Mouse (Mus musculus): Measurements from ENCODE around the gene Gucd1. TPM values are rescaled to one million over a fixed set of nuclear protein-coding genes. Genes with fewer than 3 reads are reported as not detected.

Gucd1 gene
- polyA plus RNA-seq, 1 experiment from 2014 or later, result 31.4 TPM

GRCm38 (mm10) chr10:75304413-75304812, 213.4 kb downstream of the Gucd1 start:
- no peak for ATAC-seq (replicated peaks; ENCODE audit: insufficient number of reproducible peaks, low FRiP score, low TSS enrichment, low read depth)
- Histone ChIP-seq H3K36me3 (replicated peaks; ENCODE audit: control insufficient read depth, insufficient read depth, low read depth, low read length) (peaks cover 3% of the 10 kb centered on the region), H3K9ac (replicated peaks; ENCODE audit: low read length) (no peak overlapping the region), H3K4me2 (ENCODE audit: low read depth, low read length) (no peak overlapping the region), H3K4me1 (ENCODE audit: control insufficient read depth, insufficient read depth, low read length) (no peaks in the 10 kb centered on the region), H3K9me3 (replicated peaks; ENCODE audit: control insufficient read depth, low read length) (no peaks in the 10 kb centered on the region), H3K4me3 (ENCODE audit: low read depth, low read length) (no peak overlapping the region), H3K27ac (replicated peaks; ENCODE audit: low read depth, low read length) (no peak overlapping the region), H3K27me3 (ENCODE audit: control insufficient read depth, insufficient read depth, low read length) (no peaks in the 10 kb centered on the region)
- no peak for DNase-seq (ENCODE audit: low spot score)
- WGBS, result 76% methylated on average over 6 of the region's 6 CpGs

- H3K4me1 ChIP-seq (ENCODE audit: control insufficient read depth, insufficient read depth, low read length), result no peaks in the 10 kb centered on the region
- H3K27me3 ChIP-seq (ENCODE audit: control insufficient read depth, insufficient read depth, low read length), result no peaks in the 10 kb centered on the region
- no peak overlapping the region for H3K4me2 ChIP-seq (ENCODE audit: low read depth, low read length)
- DNase-seq (ENCODE audit: low spot score) (no peak), ATAC-seq (replicated peaks; ENCODE audit: insufficient number of reproducible peaks, low FRiP score, low TSS enrichment, low read depth) (no peak)
- no peaks in the 10 kb centered on the region for H3K9me3 ChIP-seq (replicated peaks; ENCODE audit: control insufficient read depth, low read length)
- no peak overlapping the region for H3K4me3 ChIP-seq (ENCODE audit: low read depth, low read length)
- H3K36me3 ChIP-seq (replicated peaks; ENCODE audit: control insufficient read depth, insufficient read depth, low read depth, low read length), result peaks cover 3% of the 10 kb centered on the region
- 87% methylated on average over 5 of the region's 5 CpGs for WGBS
- no peak overlapping the region for H3K27ac ChIP-seq (replicated peaks; ENCODE audit: low read depth, low read length)
- H3K9ac ChIP-seq (replicated peaks; ENCODE audit: low read length), result no peak overlapping the region
Measured at GRCm38 (mm10) chr10:75304049-75304405, 213.7 kb downstream of the Gucd1 start.

- no peaks in the 10 kb centered on the region for H3K27me3 ChIP-seq (ENCODE audit: control insufficient read depth, insufficient read depth, low read length)
- H3K27ac ChIP-seq (replicated peaks; ENCODE audit: low read depth, low read length), result no peak overlapping the region
- no peak overlapping the region for H3K4me3 ChIP-seq (ENCODE audit: low read depth, low read length)
- H3K36me3 ChIP-seq (replicated peaks; ENCODE audit: control insufficient read depth, insufficient read depth, low read depth, low read length), result peaks cover 3% of the 10 kb centered on the region
- ATAC-seq (replicated peaks; ENCODE audit: insufficient number of reproducible peaks, low FRiP score, low TSS enrichment, low read depth) (no peak), DNase-seq (ENCODE audit: low spot score) (no peak)
- no peak overlapping the region for H3K4me2 ChIP-seq (ENCODE audit: low read depth, low read length)
- WGBS, result 83% methylated on average over 8 of the region's 8 CpGs
- H3K9me3 ChIP-seq (replicated peaks; ENCODE audit: control insufficient read depth, low read length), result no peaks in the 10 kb centered on the region
- H3K4me1 ChIP-seq (ENCODE audit: control insufficient read depth, insufficient read depth, low read length), result no peaks in the 10 kb centered on the region
- no peak overlapping the region for H3K9ac ChIP-seq (replicated peaks; ENCODE audit: low read length)
Measured at GRCm38 (mm10) chr10:75303324-75304048, 214.3 kb downstream of the Gucd1 start.

GRCm38 (mm10) chr10:75302536-75302935, 215.2 kb downstream of the Gucd1 start:
- Histone ChIP-seq H3K4me1 (ENCODE audit: control insufficient read depth, insufficient read depth, low read length) (no peaks in the 10 kb centered on the region), H3K4me3 (ENCODE audit: low read depth, low read length) (no peak overlapping the region), H3K36me3 (replicated peaks; ENCODE audit: control insufficient read depth, insufficient read depth, low read depth, low read length) (peaks cover 3% of the 10 kb centered on the region), H3K9me3 (replicated peaks; ENCODE audit: control insufficient read depth, low read length) (no peaks in the 10 kb centered on the region), H3K27me3 (ENCODE audit: control insufficient read depth, insufficient read depth, low read length) (no peaks in the 10 kb centered on the region), H3K27ac (replicated peaks; ENCODE audit: low read depth, low read length) (no peak overlapping the region), H3K9ac (replicated peaks; ENCODE audit: low read length) (no peak overlapping the region), H3K4me2 (ENCODE audit: low read depth, low read length) (no peak overlapping the region)
- DNase-seq (ENCODE audit: low spot score) (no peak), ATAC-seq (replicated peaks; ENCODE audit: insufficient number of reproducible peaks, low FRiP score, low TSS enrichment, low read depth) (no peak)
- WGBS, result 91% methylated on average over 4 of the region's 4 CpGs

- Histone ChIP-seq H3K27ac (replicated peaks; ENCODE audit: low read depth, low read length) (no peak overlapping the region), H3K9ac (replicated peaks; ENCODE audit: low read length) (no peak overlapping the region), H3K27me3 (ENCODE audit: control insufficient read depth, insufficient read depth, low read length) (no peaks in the 10 kb centered on the region), H3K4me2 (ENCODE audit: low read depth, low read length) (no peak overlapping the region), H3K4me1 (ENCODE audit: control insufficient read depth, insufficient read depth, low read length) (no peaks in the 10 kb centered on the region), H3K36me3 (replicated peaks; ENCODE audit: control insufficient read depth, insufficient read depth, low read depth, low read length) (no peaks in the 10 kb centered on the region; the same call in 1 of the 2 replicates), H3K9me3 (replicated peaks; ENCODE audit: control insufficient read depth, low read length) (no peaks in the 10 kb centered on the region), H3K4me3 (ENCODE audit: low read depth, low read length) (no peak overlapping the region)
- ATAC-seq (replicated peaks; ENCODE audit: insufficient number of reproducible peaks, low FRiP score, low TSS enrichment, low read depth) (no peak), DNase-seq (ENCODE audit: low spot score) (no peak)
- WGBS, result 90% methylated on average over 4 of the region's 4 CpGs
Measured at GRCm38 (mm10) chr10:75301937-75302336, 215.8 kb downstream of the Gucd1 start.

- H3K4me3 ChIP-seq (ENCODE audit: low read depth, low read length), result no peak overlapping the region
- H3K4me2 ChIP-seq (ENCODE audit: low read depth, low read length), result no peak overlapping the region
- H3K9ac ChIP-seq (replicated peaks; ENCODE audit: low read length), result no peak overlapping the region
- ATAC-seq (replicated peaks; ENCODE audit: insufficient number of reproducible peaks, low FRiP score, low TSS enrichment, low read depth) (no peak), DNase-seq (ENCODE audit: low spot score) (no peak)
- no peaks in the 10 kb centered on the region for H3K9me3 ChIP-seq (replicated peaks; ENCODE audit: control insufficient read depth, low read length)
- no peaks in the 10 kb centered on the region for H3K4me1 ChIP-seq (ENCODE audit: control insufficient read depth, insufficient read depth, low read length)
- no peaks in the 10 kb centered on the region for H3K36me3 ChIP-seq (replicated peaks; ENCODE audit: control insufficient read depth, insufficient read depth, low read depth, low read length)
- WGBS, result 95% methylated on average over 12 of the region's 12 CpGs
- no peaks in the 10 kb centered on the region for H3K27me3 ChIP-seq (ENCODE audit: control insufficient read depth, insufficient read depth, low read length)
- H3K27ac ChIP-seq (replicated peaks; ENCODE audit: low read depth, low read length), result no peak overlapping the region
Measured at GRCm38 (mm10) chr10:75301195-75301806, 216.5 kb downstream of the Gucd1 start.

Other genes starting within 250 kb of the Gucd1 start
- 3.8 and 7.4 TPM in 2 replicates for gene Adora2a, start 201.1 kb downstream of the Gucd1 start, polyA plus RNA-seq (2014; fragmentation: Nextera tagmentation; extraction: Ambion mirVana)
- 0.07 and 0.25 TPM in 2 replicates for gene Upb1, start 116.9 kb downstream of the Gucd1 start, polyA plus RNA-seq (2014; fragmentation: Nextera tagmentation; extraction: Ambion mirVana)
- 207 and 210 TPM in 2 replicates for gene Snrpd3, start 421 bp downstream of the Gucd1 start, polyA plus RNA-seq (2014; fragmentation: Nextera tagmentation; extraction: Ambion mirVana)
- 2.0 and 2.5 TPM in 2 replicates for gene Lrrc75b, start 42.4 kb upstream of the Gucd1 start, polyA plus RNA-seq (2014; fragmentation: Nextera tagmentation; extraction: Ambion mirVana)
- gene Ggt1, start 43.6 kb upstream of the Gucd1 start, polyA plus RNA-seq (2014; fragmentation: Nextera tagmentation; extraction: Ambion mirVana), result 0.55 and 3.0 TPM in 2 replicates
- 0.22 and 0.46 TPM in 2 replicates for gene Ggt5, start 71.4 kb upstream of the Gucd1 start, polyA plus RNA-seq (2014; fragmentation: Nextera tagmentation; extraction: Ambion mirVana)
- gene Susd2, start 126.0 kb upstream of the Gucd1 start, polyA plus RNA-seq (2014; fragmentation: Nextera tagmentation; extraction: Ambion mirVana), result 1.6 and 1.9 TPM in 2 replicates
- 21.7 and 22.3 TPM in 2 replicates for gene Cabin1, start 246.4 kb upstream of the Gucd1 start, polyA plus RNA-seq (2014; fragmentation: Nextera tagmentation; extraction: Ambion mirVana)